Mouse (Mus musculus) intestine, postnatal 0 days (tissue): Measurements from ENCODE around the gene Hunk. TPM values are rescaled to one million over a fixed set of nuclear protein-coding genes. Genes with fewer than 3 reads are reported as not detected.
A peak's percentile ranks its signal among the peaks of the same experiment; 100 is the strongest.

Experiments used
- ATAC-seq: fragments of 200-750 bp; cut with Nextera tagmentation; 2 replicates; pipeline ENCODE4 v1.8.0; 2017; ENCODE audit warnings: mild to moderate bottlenecking, moderate TSS enrichment, moderate library complexity
- H3K27ac ChIP-seq: fragments of 300-500 bp; sonication (generic); 2 replicates; pipeline ENCODE4 v1.5.1; 2014; ENCODE audit warnings: mild to moderate bottlenecking, low read depth, low read length, moderate library complexity
- H3K27me3 ChIP-seq: fragments of 300-500 bp; sonication (generic); replicated peaks from 2 replicates; pipeline ENCODE4 v1.6.1; 2014; ENCODE audit warnings: low read length, mixed read lengths; ENCODE audit not compliant: control insufficient read depth, insufficient read depth
- H3K36me3 ChIP-seq: fragments of 300-500 bp; sonication (generic); 2 replicates; pipeline ENCODE4 v1.6.1; 2014; ENCODE audit warnings: mild to moderate bottlenecking, moderate library complexity; ENCODE audit not compliant: control insufficient read depth, insufficient read depth
- H3K4me1 ChIP-seq: fragments of 300-500 bp; sonication (generic); replicated peaks from 2 replicates; pipeline ENCODE4 v1.6.1; 2014; ENCODE audit warnings: antibody characterized with exemption, low read length, mixed read lengths; ENCODE audit not compliant: control insufficient read depth, insufficient read depth
- H3K4me2 ChIP-seq: fragments of 300-500 bp; sonication (generic); replicated peaks from 2 replicates; pipeline ENCODE4 v1.6.1; 2014; ENCODE audit warnings: low read depth, mild to moderate bottlenecking, moderate library complexity
- H3K4me3 ChIP-seq: fragments of 300-500 bp; sonication (generic); 2 replicates; pipeline ENCODE4 v1.5.1; 2014; ENCODE audit warnings: low read depth, low read length
- H3K9ac ChIP-seq: fragments of 300-500 bp; sonication (generic); 2 replicates; pipeline ENCODE4 v1.6.1; 2014; ENCODE audit warnings: mild to moderate bottlenecking, low read depth, low read length
- H3K9me3 ChIP-seq: fragments of 300-500 bp; sonication (generic); 2 replicates; pipeline ENCODE4 v1.6.1; 2016; ENCODE audit warnings: mixed run types; ENCODE audit not compliant: control insufficient read depth
- CTCF ChIP-seq: sonication (generic); IDR thresholded peaks from 2 replicates; pipeline ENCODE4 v1.5.1; 2016; ENCODE audit warnings: low read depth, mild to moderate bottlenecking, control low read depth, antibody characterized with exemption, moderate library complexity
- WGBS: fragments of 180-500 bp; shearing (Covaris S2); extraction: QIAGEN DNeasy Blood & Tissue Kit; methylation state at CpG from one replicate; pipeline ENCODE4 v1.1.7; 2014; 5-methylcytosine and 5-hydroxymethylcytosine counted together
- polyA plus RNA-seq: library from polyadenylated mRNA; unstranded; fragments of >200 nt; fragmentation: Nextera tagmentation; extraction: Ambion mirVana; gene quantifications from 2 replicates; pipeline ENCODE4 v1.2.1, GENCODE M21; 2015

Hunk gene
- polyA plus RNA-seq, 1 experiment from 2014 or later = 2.0 TPM

DNA sequence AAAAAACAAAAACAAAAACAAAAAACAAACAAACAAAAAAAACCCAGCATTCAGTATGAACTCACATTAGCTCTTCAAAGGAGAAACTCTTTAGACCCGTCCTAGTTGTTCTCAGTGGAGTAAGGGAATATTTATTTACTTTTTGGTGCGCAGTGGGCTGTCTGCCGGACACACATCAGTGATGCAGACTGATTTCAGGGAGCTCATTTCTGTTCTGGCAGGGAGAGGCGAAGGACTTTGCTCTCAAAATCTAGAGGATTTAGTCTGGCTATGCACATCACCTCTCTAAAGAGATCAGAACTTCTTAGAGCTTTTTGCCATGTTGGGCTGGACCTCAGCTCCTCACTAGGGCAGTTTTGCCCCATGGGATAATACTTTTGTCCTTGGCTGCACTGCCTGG, 2.1 kb downstream of the Hunk start:
- H3K4me1 ChIP-seq = no peaks in the 10 kb centered on the region
- H3K4me3 ChIP-seq = no peak overlapping the region
- WGBS = 55% methylated on average over 4 of the region's 4 CpGs
- no peak for ATAC-seq
- no peak overlapping the region for H3K9ac ChIP-seq
- no peaks in the 10 kb centered on the region for H3K36me3 ChIP-seq
- H3K27ac ChIP-seq = no peak overlapping the region
- H3K27me3 ChIP-seq = no peaks in the 10 kb centered on the region
- H3K4me2 ChIP-seq = peak overlapping the region; percentile 14
- H3K9me3 ChIP-seq = no peaks in the 10 kb centered on the region
- TF ChIP-seq CTCF = no peak

- 41% methylated on average over 15 of the region's 15 CpGs for WGBS
- Histone ChIP-seq H3K4me3 (no peak overlapping the region), H3K9ac (no peak overlapping the region), H3K4me1 (no peaks in the 10 kb centered on the region), H3K27me3 (no peaks in the 10 kb centered on the region), H3K9me3 (no peaks in the 10 kb centered on the region), H3K27ac (no peak overlapping the region), H3K36me3 (no peaks in the 10 kb centered on the region), H3K4me2 (no peak overlapping the region)
- TF ChIP-seq CTCF = no peak
- ATAC-seq = no peak
Measured at GRCm38 (mm10) chr16:90389103-90389750, 3.4 kb downstream of the Hunk start.

GRCm38 (mm10) chr16:90390731-90391130, 4.9 kb downstream of the Hunk start:
- no peak for ATAC-seq
- WGBS = 79% methylated on average over 16 of the region's 16 CpGs
- no peak overlapping the region for H3K4me3 ChIP-seq
- no peaks in the 10 kb centered on the region for H3K9me3 ChIP-seq
- no peaks in the 10 kb centered on the region for H3K27me3 ChIP-seq
- H3K4me1 ChIP-seq = no peaks in the 10 kb centered on the region
- TF ChIP-seq CTCF = no peak
- no peaks in the 10 kb centered on the region for H3K36me3 ChIP-seq
- H3K9ac ChIP-seq = no peak overlapping the region
- no peak overlapping the region for H3K27ac ChIP-seq
- H3K4me2 ChIP-seq = no peak overlapping the region

DNA sequence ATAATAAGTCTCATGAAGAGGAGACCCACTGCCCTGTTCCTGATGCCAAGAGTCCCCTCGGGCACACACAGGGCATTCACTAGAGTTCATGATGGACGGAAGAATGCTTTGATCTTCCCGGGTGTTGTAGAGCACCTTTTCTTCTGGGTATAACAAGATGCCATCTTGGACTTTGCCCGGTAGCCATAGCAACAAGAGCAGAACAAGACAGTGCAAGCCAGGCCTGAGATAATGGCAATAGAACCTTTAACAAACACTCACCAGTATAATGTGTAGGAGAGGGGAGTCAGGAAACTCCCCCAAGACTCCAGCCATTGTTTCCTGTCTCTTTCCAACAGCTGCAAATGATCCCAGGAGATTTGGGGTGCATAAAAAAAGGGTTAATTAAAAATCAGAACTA, 8.9 kb downstream of the Hunk start:
- ATAC-seq = peak; percentile 53; the same call in 1 of the 2 replicates
- Histone ChIP-seq H3K9ac (no peak overlapping the region), H3K4me3 (no peak overlapping the region), H3K27ac (no peak overlapping the region), H3K36me3 (no peaks in the 10 kb centered on the region), H3K4me1 (no peaks in the 10 kb centered on the region), H3K4me2 (no peak overlapping the region), H3K9me3 (no peaks in the 10 kb centered on the region), H3K27me3 (no peaks in the 10 kb centered on the region)
- WGBS = 58% methylated on average over 4 of the region's 4 CpGs
- TF ChIP-seq CTCF = no peak

- WGBS = 73% methylated on average over 11 of the region's 11 CpGs
- H3K9me3 ChIP-seq = no peaks in the 10 kb centered on the region
- H3K4me2 ChIP-seq = no peak overlapping the region
- no peaks in the 10 kb centered on the region for H3K27me3 ChIP-seq
- H3K27ac ChIP-seq = no peak overlapping the region
- H3K9ac ChIP-seq = no peak overlapping the region
- no peak for TF ChIP-seq CTCF
- no peaks in the 10 kb centered on the region for H3K36me3 ChIP-seq
- no peak for ATAC-seq
- no peak overlapping the region for H3K4me3 ChIP-seq
- H3K4me1 ChIP-seq = no peaks in the 10 kb centered on the region
Measured at GRCm38 (mm10) chr16:90395996-90396556, 10.3 kb downstream of the Hunk start.

DNA sequence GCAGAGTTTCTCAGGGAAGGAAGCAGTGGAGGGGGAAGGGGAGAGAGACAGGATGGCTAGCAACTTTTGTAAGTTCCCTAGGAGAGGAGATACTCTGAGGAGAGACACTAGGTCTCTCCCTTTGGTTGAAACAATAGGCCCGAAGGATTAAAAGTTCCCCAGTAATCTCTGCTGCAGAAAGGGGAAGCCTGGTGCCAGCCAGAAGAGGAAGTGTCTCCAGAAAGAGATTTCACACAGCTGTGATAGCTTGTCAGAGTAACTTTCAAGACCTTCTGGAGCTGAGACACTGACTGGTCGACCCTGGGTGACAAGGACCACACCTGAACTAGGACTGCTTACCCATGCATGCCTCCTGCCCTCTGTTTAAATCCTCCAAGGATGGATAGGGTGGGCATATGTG, 11.1 kb downstream of the Hunk start:
- Histone ChIP-seq H3K4me3 (no peak overlapping the region), H3K27me3 (no peaks in the 10 kb centered on the region), H3K36me3 (no peaks in the 10 kb centered on the region), H3K27ac (no peak overlapping the region), H3K4me1 (0 out of 2 replicates have a peak, but pooled peaks cover 3% of the 10 kb centered on the region), H3K9ac (no peak overlapping the region), H3K9me3 (no peaks in the 10 kb centered on the region), H3K4me2 (no peak overlapping the region)
- no peak for TF ChIP-seq CTCF
- 42% methylated on average over 2 of the region's 2 CpGs for WGBS
- ATAC-seq = no peak
